Mouse (Mus musculus) monocyte, adult 5-6 weeks (primary cell): ENCODE measurements around the gene Ggt1. TPM values are rescaled to one million over a fixed set of nuclear protein-coding genes. Genes with fewer than 3 reads are reported as not detected.
"Not testable (repeated sequence)": the region's sequence is repeated elsewhere in the genome, so short reads cannot be mapped to it uniquely, and the experiment has no call there.

Experiments
- ATAC-seq: fragments of 153-309, 156-312 bp; replicated peaks from 2 replicates; pipeline ENCODE4 v1.8.0; 2017; ENCODE audit warnings: mild to moderate bottlenecking; ENCODE audit not compliant: low TSS enrichment, insufficient number of reproducible peaks, severe bottlenecking, poor library complexity, low FRiP score
- total RNA-seq: library from RNA; stranded (forward); fragments of 200-1000, 200-491, 200-594 nt; gene quantifications from 3 replicates; pipeline ENCODE4 v1.2.3, GENCODE M21; 2017

Gene Ggt1
- 0.53 to 2.2 TPM in 2 of 3 replicates, not detected in the other for total RNA-seq

GRCm38 (mm10) chr10:75561071-75561654 is at the start of gene Ggt1:
Gene Ggt1 (plus strand): TSS chr10:75561604.
- no peak for ATAC-seq

- no peak for ATAC-seq
These were observed 49.5 kb upstream of the Ggt1 start for GRCm38 (mm10) chr10:75511897-75512296.

GRCm38 (mm10) chr10:75512796-75513195 is 48.6 kb upstream of the Ggt1 start:
- no peak for ATAC-seq

GRCm38 (mm10) chr10:75513306-75514067 is 47.9 kb upstream of the Ggt1 start:
- ATAC-seq, result no peak

- ATAC-seq, result no peak
These were observed 47.0 kb upstream of the Ggt1 start for GRCm38 (mm10) chr10:75514361-75514760.

GRCm38 (mm10) chr10:75515216-75516037 is 46.0 kb upstream of the Ggt1 start:
- ATAC-seq, result no peak

- no peak for ATAC-seq
These were observed 45.2 kb upstream of the Ggt1 start for GRCm38 (mm10) chr10:75516038-75516723.

GRCm38 (mm10) chr10:75516724-75517072 is 44.7 kb upstream of the Ggt1 start:
- ATAC-seq, result no peak

- peak; percentile 83 for ATAC-seq
These were observed 44.2 kb upstream of the Ggt1 start, which contains the start of gene Snrpd3 for GRCm38 (mm10) chr10:75517073-75517757. Gene Snrpd3 (plus strand): TSS chr10:75517551.

GRCm38 (mm10) chr10:75517758-75518143 is 43.7 kb upstream of the Ggt1 start, which contains the start of gene Gucd1:
Gene Gucd1 (minus strand): TSS chr10:75517972.
- peak; percentile 77 for ATAC-seq

GRCm38 (mm10) chr10:75520581-75520980 is 40.8 kb upstream of the Ggt1 start:
- ATAC-seq, result no peak

- ATAC-seq, result no peak
These were observed 39.8 kb upstream of the Ggt1 start for GRCm38 (mm10) chr10:75521643-75522042.

- not testable (repeated sequence) for ATAC-seq
These were observed 36.0 kb upstream of the Ggt1 start for GRCm38 (mm10) chr10:75525450-75525849.

- ATAC-seq, result no peak
These were observed 31.1 kb upstream of the Ggt1 start for GRCm38 (mm10) chr10:75530322-75530721.

GRCm38 (mm10) chr10:75531532-75532090 is 29.8 kb upstream of the Ggt1 start:
- ATAC-seq, result no peak

GRCm38 (mm10) chr10:75534216-75534615 is 27.2 kb upstream of the Ggt1 start:
- no peak for ATAC-seq

- no peak for ATAC-seq
These were observed 26.5 kb upstream of the Ggt1 start for GRCm38 (mm10) chr10:75534934-75535333.

GRCm38 (mm10) chr10:75535423-75535822 is 26.0 kb upstream of the Ggt1 start:
- ATAC-seq, result no peak
